Mouse (Mus musculus) MEL (cell line): ENCODE results near the gene Dpf3.
A peak's percentile ranks its signal among the peaks of the same experiment; 100 is the strongest.

ENCODE experiments used
- CHD1 ChIP-seq: IDR thresholded peaks from 2 replicates; pipeline ENCODE4 v1.6.1; 2012; ENCODE audit warnings: low read depth, mild to moderate bottlenecking, inconsistent platforms, low read length, improper control_type of control experiment
- CTCF ChIP-seq, 3 experiments: IDR thresholded peaks in 2 of 3; conservative IDR thresholded peaks in 1 of 3; 2 replicates each; pipeline ENCODE4 v1.5.1; 2011 to 2012; ENCODE audit warnings: low read length in 3 of 3, low read depth in 2 of 3, mild to moderate bottlenecking in 2 of 3, improper control_type of control experiment in 1 of 3, inconsistent platforms in 1 of 3, mixed read lengths in 1 of 3, moderate library complexity in 1 of 3; ENCODE audit not compliant: control insufficient read depth in 1 of 3, insufficient read depth in 1 of 3, poor library complexity in 1 of 3, severe bottlenecking in 1 of 3
- GABPA ChIP-seq: IDR thresholded peaks from 2 replicates; pipeline ENCODE4 v1.6.1; 2012; ENCODE audit warnings: low read depth, mild to moderate bottlenecking, inconsistent platforms, low read length, improper control_type of control experiment, moderate library complexity
- GATA1 ChIP-seq: IDR thresholded peaks from 2 replicates; pipeline ENCODE4 v1.6.1; 2011; ENCODE audit warnings: low read depth, low read length, improper control_type of control experiment
- KAT2A ChIP-seq: conservative IDR thresholded peaks from 2 replicates; pipeline ENCODE4 v1.6.1; 2012; ENCODE audit warnings: low read depth, low read length, improper control_type of control experiment, inconsistent platforms
- MAFK ChIP-seq: IDR thresholded peaks from 2 replicates; pipeline ENCODE4 v1.6.1; 2011; ENCODE audit warnings: low read depth, mild to moderate bottlenecking, low read length, improper control_type of control experiment, borderline replicate concordance
- MAZ ChIP-seq: IDR thresholded peaks from 2 replicates; pipeline ENCODE4 v1.6.1; 2012; ENCODE audit warnings: low read depth, mild to moderate bottlenecking, inconsistent platforms, low read length, improper control_type of control experiment
- MEF2A ChIP-seq: IDR thresholded peaks from 2 replicates; pipeline ENCODE4 v1.6.1; 2014; ENCODE audit warnings: low read depth, mild to moderate bottlenecking, inconsistent platforms, low read length, improper control_type of control experiment; ENCODE audit not compliant: poor library complexity, insufficient replicate concordance, severe bottlenecking; ENCODE audit errors: extremely low read depth
- POLR2A ChIP-seq, 2 experiments: IDR thresholded peaks; 2 replicates each; pipeline ENCODE4 v1.6.1; 2011 to 2012; ENCODE audit warnings: low read length in 2 of 2, mild to moderate bottlenecking in 2 of 2, control low read depth in 1 of 2, improper control_type of control experiment in 1 of 2, low read depth in 1 of 2, moderate library complexity in 1 of 2; ENCODE audit not compliant: control insufficient read depth in 1 of 2, insufficient read depth in 1 of 2, poor library complexity in 1 of 2
- SIN3A ChIP-seq: IDR thresholded peaks from 2 replicates; pipeline ENCODE4 v1.6.1; 2012; ENCODE audit warnings: low read length, improper control_type of control experiment, inconsistent platforms
- TBP ChIP-seq: IDR thresholded peaks from 2 replicates; pipeline ENCODE4 v1.8.0; 2011; ENCODE audit warnings: low read depth, low read length, improper control_type of control experiment
- USF1 ChIP-seq: IDR thresholded peaks from 2 replicates; pipeline ENCODE4 v1.6.1; 2014; ENCODE audit warnings: low read depth, mild to moderate bottlenecking, inconsistent platforms, low read length, improper control_type of control experiment, moderate library complexity

GRCm38 (mm10) chr12:83169495-83170209 lies 317.9 kb downstream of the Dpf3 start:
- TF ChIP-seq TBP (no peak), GABPA (no peak), SIN3A (peak; percentile 40; the same call in 1 of the 2 replicates), CHD1 (no peak), USF1 (0 out of 2 replicates have a peak, but pooled peaks have one; percentile 7), CTCF (IDR thresholded peaks at IDR 0.05 in 2 of 3, conservative IDR thresholded peaks at IDR 0.05 in 1 of 3; ENCODE audit: control insufficient read depth in 1 of 3, insufficient read depth in 1 of 3, low read depth in 2 of 3, low read length in 3 of 3, poor library complexity in 1 of 3, severe bottlenecking in 1 of 3) (no peak), KAT2A (no peak; the same call in 1 of the 2 replicates), MEF2A (no peak), GATA1 (peak; percentile 82), POLR2A (IDR thresholded peaks at IDR 0.05; ENCODE audit: control insufficient read depth in 1 of 2, insufficient read depth in 1 of 2, low read depth in 1 of 2, low read length in 2 of 2, poor library complexity in 1 of 2) (no peak), MAZ (no peak), MAFK (no peak)
